Mouse (Mus musculus): ENCODE measurements at regions not wholly inside any gene's neighbourhood (a gene's known extent, or its start where the extent isn't known, plus 50 kb on each side); places are given as distances from the start of the nearest gene placed in this dataset.

DNA sequence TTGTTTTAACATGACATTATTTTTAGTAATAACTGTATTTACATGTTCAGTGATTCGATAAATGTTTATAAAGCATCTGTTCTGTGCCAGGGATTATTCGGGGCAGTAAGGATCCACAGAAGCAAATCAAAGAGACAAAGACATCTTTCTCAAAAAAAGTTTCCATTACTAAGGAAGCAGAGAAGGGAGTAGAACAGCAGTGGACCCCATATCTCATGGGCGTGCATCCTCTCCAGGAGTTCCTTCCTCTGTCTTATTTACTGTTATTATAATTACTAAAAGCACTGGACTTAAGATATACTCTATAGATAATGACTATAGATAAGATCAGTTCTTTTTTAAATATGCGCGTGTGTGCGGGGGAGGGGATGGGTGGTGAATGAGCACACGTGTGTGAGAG lies 87.5 kb upstream of the Kitl start:
- no peak overlapping the region for H3K4me2 ChIP-seq (ENCODE audit: low read length)
- H3K4me3 ChIP-seq (replicated peaks; ENCODE audit: low read length), result no peak overlapping the region
- H3K9me3 ChIP-seq (ENCODE audit: control insufficient read depth, low read length), result no peaks in the 10 kb centered on the region
- 95% methylated on average over 7 of the region's 7 CpGs for WGBS
- H3K9ac ChIP-seq (replicated peaks; ENCODE audit: low read depth, low read length), result no peak overlapping the region
- H3K27me3 ChIP-seq (replicated peaks; ENCODE audit: control insufficient read depth, insufficient read depth, low read length), result no peaks in the 10 kb centered on the region
- no peak for ATAC-seq
- H3K27ac ChIP-seq (ENCODE audit: low read length), result no peak overlapping the region
- no peaks in the 10 kb centered on the region for H3K4me1 ChIP-seq (replicated peaks; ENCODE audit: control insufficient read depth, insufficient read depth, low read length)
- H3K36me3 ChIP-seq (ENCODE audit: control insufficient read depth, insufficient read depth), result no peaks in the 10 kb centered on the region

DNA sequence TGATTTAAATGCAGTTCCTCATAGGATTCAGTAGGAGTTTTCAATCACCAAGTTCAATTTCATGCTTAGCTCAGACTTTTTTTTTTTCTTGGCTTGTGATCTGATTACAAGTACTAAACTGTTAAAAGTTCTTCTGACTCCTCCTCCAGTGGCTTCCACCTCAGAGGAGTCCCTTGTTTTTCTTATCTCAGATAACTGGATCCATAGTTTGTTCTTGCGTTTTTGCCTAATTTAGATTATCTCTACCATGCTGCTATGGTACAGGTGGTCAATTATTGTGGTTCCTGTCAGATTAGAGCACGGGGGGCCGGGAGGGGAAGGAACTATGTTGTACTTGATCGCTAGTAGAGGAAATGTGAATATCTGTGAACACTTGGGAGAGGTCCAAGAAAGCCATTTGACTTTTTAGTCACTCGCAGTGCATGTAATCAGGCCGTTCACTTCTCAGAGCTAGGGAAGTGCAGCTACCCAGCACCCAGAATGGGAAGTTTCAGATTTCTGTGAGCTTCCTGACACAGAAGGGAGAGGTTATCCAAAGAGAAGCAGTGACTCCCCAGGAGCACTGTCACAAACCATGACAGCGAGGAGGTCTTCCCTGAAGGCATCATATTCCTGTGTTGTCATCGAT lies 89.0 kb upstream of the Kitl start:
- ATAC-seq, result no peak
- 87% methylated on average over 8 of the region's 8 CpGs for WGBS

DNA sequence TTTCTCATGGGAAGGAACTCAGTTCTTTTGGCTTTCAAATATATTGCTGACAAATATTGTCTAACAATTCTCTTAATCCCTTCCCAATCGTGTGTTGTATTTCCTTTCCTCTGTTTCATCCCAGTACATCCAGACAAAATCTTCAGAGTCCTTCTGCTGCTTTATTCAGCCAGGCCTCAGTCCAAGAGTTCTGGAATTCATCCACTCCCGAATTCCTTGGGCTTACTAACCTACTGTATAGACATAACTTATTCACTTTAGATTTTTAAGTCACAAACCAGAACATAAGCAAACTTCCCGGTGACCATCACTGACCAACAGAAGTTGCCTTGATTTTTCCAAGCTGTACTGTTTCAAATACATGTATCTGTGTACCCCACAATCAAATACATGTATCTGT lies 90.9 kb upstream of the Kitl start:
- no peak for ATAC-seq
- H3K4me1 ChIP-seq (replicated peaks; ENCODE audit: control insufficient read depth, insufficient read depth, low read length), result no peaks in the 10 kb centered on the region
- no peak overlapping the region for H3K9ac ChIP-seq (replicated peaks; ENCODE audit: low read depth, low read length)
- no peaks in the 10 kb centered on the region for H3K9me3 ChIP-seq (ENCODE audit: control insufficient read depth, low read length)
- no peak overlapping the region for H3K4me3 ChIP-seq (replicated peaks; ENCODE audit: low read length)
- H3K4me2 ChIP-seq (ENCODE audit: low read length), result no peak overlapping the region
- H3K27me3 ChIP-seq (replicated peaks; ENCODE audit: control insufficient read depth, insufficient read depth, low read length), result no peaks in the 10 kb centered on the region
- H3K27ac ChIP-seq (ENCODE audit: low read length), result no peak overlapping the region
- 75% methylated on average over 3 of the region's 3 CpGs for WGBS
- H3K36me3 ChIP-seq (ENCODE audit: control insufficient read depth, insufficient read depth), result no peaks in the 10 kb centered on the region

More for the DNA sequence above, 89.0 kb upstream of the Kitl start:
- no peak overlapping the region for H3K9ac ChIP-seq (replicated peaks; ENCODE audit: low read depth, low read length)
- H3K36me3 ChIP-seq (ENCODE audit: control insufficient read depth, insufficient read depth), result no peaks in the 10 kb centered on the region
- H3K4me1 ChIP-seq (replicated peaks; ENCODE audit: control insufficient read depth, insufficient read depth, low read length), result no peaks in the 10 kb centered on the region
- no peak overlapping the region for H3K4me2 ChIP-seq (ENCODE audit: low read length)
- no peak overlapping the region for H3K27ac ChIP-seq (ENCODE audit: low read length)
- H3K4me3 ChIP-seq (replicated peaks; ENCODE audit: low read length), result no peak overlapping the region
- no peaks in the 10 kb centered on the region for H3K9me3 ChIP-seq (ENCODE audit: control insufficient read depth, low read length)
- no peaks in the 10 kb centered on the region for H3K27me3 ChIP-seq (replicated peaks; ENCODE audit: control insufficient read depth, insufficient read depth, low read length)

DNA sequence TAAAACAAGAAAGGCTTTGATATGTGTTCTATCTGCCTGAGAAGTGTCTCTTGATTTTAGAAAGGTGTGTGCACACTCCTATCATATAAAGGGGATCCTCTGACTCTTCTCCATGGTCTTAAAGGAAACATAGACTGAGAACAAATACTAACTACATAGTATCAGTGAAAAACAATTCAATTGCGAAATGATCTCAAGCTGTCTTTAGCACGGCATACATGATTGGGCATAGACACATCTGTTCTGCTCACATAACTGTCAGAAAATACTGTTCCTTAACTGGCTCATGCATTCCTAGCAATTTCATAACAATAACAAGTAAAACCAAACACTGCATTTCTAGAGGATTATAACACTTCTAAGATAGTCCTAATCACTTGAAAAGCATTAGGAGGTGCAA lies 95.5 kb upstream of the Kitl start:
- Histone ChIP-seq H3K9me3 (ENCODE audit: control insufficient read depth, low read length) (no peaks in the 10 kb centered on the region), H3K4me2 (ENCODE audit: low read length) (no peak overlapping the region), H3K27ac (ENCODE audit: low read length) (no peak overlapping the region), H3K4me3 (replicated peaks; ENCODE audit: low read length) (no peak overlapping the region), H3K36me3 (ENCODE audit: control insufficient read depth, insufficient read depth) (no peaks in the 10 kb centered on the region), H3K4me1 (replicated peaks; ENCODE audit: control insufficient read depth, insufficient read depth, low read length) (no peaks in the 10 kb centered on the region), H3K27me3 (replicated peaks; ENCODE audit: control insufficient read depth, insufficient read depth, low read length) (no peaks in the 10 kb centered on the region), H3K9ac (replicated peaks; ENCODE audit: low read depth, low read length) (no peak overlapping the region)
- ATAC-seq, result no peak
- WGBS, result 77% methylated on average over 2 of the region's 2 CpGs

DNA sequence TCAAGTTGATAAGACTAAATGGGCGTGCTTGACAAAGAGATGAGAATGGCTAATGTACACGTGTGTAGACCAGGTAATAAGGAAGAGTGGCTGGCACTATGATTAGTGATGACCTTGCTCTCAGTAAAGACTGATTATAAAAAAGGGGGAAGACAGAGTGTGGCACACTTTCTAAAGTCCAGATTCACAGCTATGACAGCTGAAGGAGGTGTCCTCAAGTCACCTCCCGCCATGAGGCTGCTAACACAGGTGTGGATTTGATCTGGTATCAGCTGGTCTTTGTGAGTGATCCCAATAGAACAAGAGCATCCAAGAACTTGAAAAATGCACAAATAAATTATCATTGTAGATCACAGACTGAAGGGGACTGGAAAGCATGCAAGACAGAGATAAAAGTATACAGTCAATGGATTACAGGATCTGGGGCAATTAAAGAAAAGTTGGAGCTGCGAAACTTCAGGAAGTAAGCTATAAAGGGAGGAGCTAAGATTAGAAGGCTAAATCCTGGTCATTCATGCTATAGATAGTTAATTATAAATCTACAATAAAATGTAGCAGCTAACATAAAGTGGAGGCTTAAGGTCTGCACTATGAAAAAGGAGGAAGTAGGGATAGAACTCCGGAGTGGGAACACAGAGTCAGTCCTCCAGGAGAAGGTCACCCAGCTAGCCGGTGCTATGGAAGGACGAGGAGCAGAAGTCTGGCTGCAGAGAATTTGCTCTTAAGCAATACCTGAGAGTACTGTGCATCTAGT lies 96.7 kb upstream of the Kitl start:
- H3K27ac ChIP-seq (ENCODE audit: low read length), result no peak overlapping the region
- no peak overlapping the region for H3K9ac ChIP-seq (replicated peaks; ENCODE audit: low read depth, low read length)
- H3K4me3 ChIP-seq (replicated peaks; ENCODE audit: low read length), result no peak overlapping the region
- no peaks in the 10 kb centered on the region for H3K36me3 ChIP-seq (ENCODE audit: control insufficient read depth, insufficient read depth)
- ATAC-seq, result no peak
- H3K4me1 ChIP-seq (replicated peaks; ENCODE audit: control insufficient read depth, insufficient read depth, low read length), result no peaks in the 10 kb centered on the region
- no peaks in the 10 kb centered on the region for H3K9me3 ChIP-seq (ENCODE audit: control insufficient read depth, low read length)
- H3K4me2 ChIP-seq (ENCODE audit: low read length), result no peak overlapping the region
- no peaks in the 10 kb centered on the region for H3K27me3 ChIP-seq (replicated peaks; ENCODE audit: control insufficient read depth, insufficient read depth, low read length)
- 95% methylated on average over 7 of the region's 7 CpGs for WGBS

DNA sequence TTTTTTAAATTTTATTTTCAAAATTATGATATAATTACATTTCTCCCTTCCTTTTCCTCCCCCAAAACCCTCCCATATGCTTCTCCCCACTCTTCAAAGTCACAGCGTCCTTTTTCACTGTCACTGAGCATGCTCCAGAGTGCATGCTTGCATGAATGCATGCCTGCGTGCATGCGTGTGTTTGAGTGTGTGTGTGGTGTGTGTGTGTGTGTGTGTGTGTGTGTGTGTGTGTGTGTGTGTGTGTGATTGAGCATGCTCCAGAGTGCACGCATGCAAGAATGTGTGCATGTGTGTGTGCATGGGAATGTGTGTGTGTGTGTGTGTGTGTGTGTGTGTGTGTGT lies 101.6 kb upstream of the Kitl start:
- Histone ChIP-seq H3K4me2 (ENCODE audit: low read length) (no peak overlapping the region), H3K4me3 (replicated peaks; ENCODE audit: low read length) (no peak overlapping the region), H3K27ac (ENCODE audit: low read length) (no peak overlapping the region), H3K27me3 (replicated peaks; ENCODE audit: control insufficient read depth, insufficient read depth, low read length) (no peaks in the 10 kb centered on the region), H3K4me1 (replicated peaks; ENCODE audit: control insufficient read depth, insufficient read depth, low read length) (no peaks in the 10 kb centered on the region), H3K9me3 (ENCODE audit: control insufficient read depth, low read length) (no peaks in the 10 kb centered on the region), H3K9ac (replicated peaks; ENCODE audit: low read depth, low read length) (no peak overlapping the region), H3K36me3 (ENCODE audit: control insufficient read depth, insufficient read depth) (no peaks in the 10 kb centered on the region)
- no peak for ATAC-seq
- WGBS, result 94% methylated on average over 4 of the region's 4 CpGs

DNA sequence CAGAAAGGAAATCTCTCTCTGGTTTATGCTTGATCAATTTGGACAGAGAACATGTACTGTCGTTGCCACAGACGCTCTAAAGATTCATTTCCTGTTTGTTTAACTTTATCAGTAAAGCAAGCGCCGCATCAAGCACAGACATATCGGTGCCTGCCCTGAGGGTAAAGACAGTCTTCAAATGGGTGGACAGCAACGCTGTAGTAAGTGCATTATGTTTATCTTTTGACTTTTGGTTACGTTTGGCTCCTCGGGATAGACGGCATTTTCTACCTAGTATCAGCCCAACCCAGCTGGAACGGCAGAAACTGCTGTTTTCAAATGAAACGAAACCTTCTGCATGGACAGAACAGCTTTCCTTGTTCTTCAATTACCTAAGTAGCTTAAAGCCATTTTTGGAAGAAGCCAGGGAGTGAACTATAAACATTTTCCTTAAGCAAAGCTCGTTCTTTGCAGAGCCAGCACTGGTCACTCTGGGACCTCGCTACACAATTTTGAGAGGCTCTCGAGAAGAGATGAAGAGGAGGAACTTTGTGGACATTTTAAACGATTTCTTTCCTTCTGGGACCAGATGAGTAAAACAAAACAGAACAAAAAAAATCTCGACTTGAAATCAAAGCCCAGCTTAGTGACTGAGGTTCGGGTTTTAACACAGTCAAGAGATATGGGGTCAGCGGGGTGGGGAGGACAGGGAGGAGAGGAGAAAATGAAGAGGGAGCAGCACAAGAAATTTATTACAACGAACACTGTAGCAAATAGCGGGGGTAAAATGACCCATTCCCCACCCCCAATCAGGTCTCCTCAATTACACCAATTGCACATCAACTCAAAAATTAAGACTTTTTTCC lies 102.2 kb upstream of the Kitl start:
- ATAC-seq, result no peak
- Histone ChIP-seq H3K9me3 (ENCODE audit: control insufficient read depth, low read length) (no peaks in the 10 kb centered on the region), H3K4me2 (ENCODE audit: low read length) (no peak overlapping the region), H3K27ac (ENCODE audit: low read length) (no peak overlapping the region), H3K9ac (replicated peaks; ENCODE audit: low read depth, low read length) (no peak overlapping the region), H3K36me3 (ENCODE audit: control insufficient read depth, insufficient read depth) (no peaks in the 10 kb centered on the region), H3K4me1 (replicated peaks; ENCODE audit: control insufficient read depth, insufficient read depth, low read length) (no peaks in the 10 kb centered on the region), H3K4me3 (replicated peaks; ENCODE audit: low read length) (no peak overlapping the region), H3K27me3 (replicated peaks; ENCODE audit: control insufficient read depth, insufficient read depth, low read length) (no peaks in the 10 kb centered on the region)
- WGBS, result 81% methylated on average over 20 of the region's 20 CpGs

DNA sequence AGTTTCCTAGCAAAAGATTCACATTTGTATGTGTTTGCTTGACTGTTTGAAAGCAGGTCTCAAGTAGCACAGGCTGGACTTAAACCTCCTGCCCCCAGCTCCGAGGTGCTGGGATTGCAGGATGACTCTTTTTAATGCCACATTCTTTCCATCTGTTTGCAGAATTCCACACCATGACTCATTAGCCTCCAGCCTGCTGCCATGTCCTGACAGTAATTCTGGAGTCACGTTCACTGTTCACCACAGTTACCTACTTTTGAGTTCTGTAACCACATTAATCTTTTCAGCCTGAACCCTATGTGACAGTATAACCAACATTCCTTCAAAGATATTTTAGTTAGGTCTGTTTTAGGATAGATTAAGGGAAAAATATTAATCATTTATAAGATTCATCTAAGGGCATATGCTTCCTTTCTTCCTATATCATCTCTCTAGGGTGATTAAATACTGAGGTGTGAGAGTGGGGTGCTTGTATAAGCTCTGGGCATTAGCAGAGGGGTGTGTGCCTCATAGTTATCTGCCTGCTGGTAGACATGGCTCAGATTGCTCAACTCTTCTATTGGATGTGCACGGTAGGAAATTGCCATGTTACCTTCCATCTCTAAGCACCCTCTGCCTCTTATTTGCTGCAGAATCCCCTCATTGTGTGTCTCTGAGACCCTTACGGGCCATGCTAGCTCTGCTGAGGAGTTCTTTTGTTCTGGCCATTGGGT lies 105.3 kb upstream of the Kitl start:
- Histone ChIP-seq H3K4me1 (replicated peaks; ENCODE audit: control insufficient read depth, insufficient read depth, low read length) (no peaks in the 10 kb centered on the region), H3K27me3 (replicated peaks; ENCODE audit: control insufficient read depth, insufficient read depth, low read length) (no peaks in the 10 kb centered on the region), H3K9ac (replicated peaks; ENCODE audit: low read depth, low read length) (no peak overlapping the region), H3K4me3 (replicated peaks; ENCODE audit: low read length) (no peak overlapping the region), H3K4me2 (ENCODE audit: low read length) (no peak overlapping the region), H3K27ac (ENCODE audit: low read length) (no peak overlapping the region), H3K36me3 (ENCODE audit: control insufficient read depth, insufficient read depth) (no peaks in the 10 kb centered on the region), H3K9me3 (ENCODE audit: control insufficient read depth, low read length) (no peaks in the 10 kb centered on the region)
- WGBS, result 80% methylated on average over 4 of the region's 4 CpGs
- ATAC-seq, result no peak

DNA sequence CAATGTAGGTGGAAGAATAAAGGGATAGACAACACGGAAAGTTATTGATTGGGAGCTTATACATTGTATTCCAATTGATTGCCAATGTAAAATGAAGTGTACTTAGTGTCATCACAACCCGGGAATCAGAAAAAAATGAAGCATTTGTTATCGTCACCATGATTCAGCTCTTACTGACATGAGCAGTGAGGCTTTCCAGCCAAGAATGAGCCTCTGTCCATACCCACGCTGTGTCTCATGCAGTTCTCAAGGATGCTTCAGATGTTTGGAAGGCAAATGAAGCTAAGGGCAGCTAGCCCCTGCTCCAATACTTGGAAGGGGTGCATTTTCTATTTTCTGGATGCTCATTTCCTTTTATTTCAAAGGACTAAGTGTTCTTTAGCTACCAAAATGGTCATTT lies 107.4 kb upstream of the Kitl start:
- Histone ChIP-seq H3K4me3 (replicated peaks; ENCODE audit: low read length) (no peak overlapping the region), H3K27me3 (replicated peaks; ENCODE audit: control insufficient read depth, insufficient read depth, low read length) (no peaks in the 10 kb centered on the region), H3K4me1 (replicated peaks; ENCODE audit: control insufficient read depth, insufficient read depth, low read length) (no peaks in the 10 kb centered on the region), H3K9ac (replicated peaks; ENCODE audit: low read depth, low read length) (no peak overlapping the region), H3K36me3 (ENCODE audit: control insufficient read depth, insufficient read depth) (no peaks in the 10 kb centered on the region), H3K27ac (ENCODE audit: low read length) (no peak overlapping the region), H3K9me3 (ENCODE audit: control insufficient read depth, low read length) (no peaks in the 10 kb centered on the region), H3K4me2 (ENCODE audit: low read length) (no peak overlapping the region)
- 39% methylated on average over 4 of the region's 4 CpGs for WGBS
- ATAC-seq, result no peak
